Comparison of ENCODE assay signal across 30 mouse cellular contexts in genomic region chr6:73611839-73612238, GRCm38 (mm10).
DNase-seq lines count a peak whose midpoint lies in the region.
"Had no signal": no experiment of that assay in that cellular context is flagged by ENCODE, and none has a peak within 500 bp of the region (broad histone marks: within the 10 kb centered on the region; RNA-seq: fewer than 3 reads in every experiment).

No protein-coding gene starts in this region.

- no peak overlapping the region for H3K4me3 ChIP-seq in embryonic facial prominence, embryonic 10.5 days
- no peak overlapping the region for H3K4me3 ChIP-seq in limb, embryonic 10.5 days
- H3K4me3 ChIP-seq: embryonic facial prominence, embryonic 15.5 days; forebrain, embryonic 13.5 days; hindbrain, embryonic 12.5 days; intestine, embryonic 15.5 days; layer of hippocampus, adult 2 months; liver, embryonic 12.5 days; megakaryocyte, embryonic 14.5 days; midbrain, embryonic 13.5 days; neural tube, embryonic 12.5 days; stomach, embryonic 15.5 days had no signal

- H3K9me3 ChIP-seq in embryonic facial prominence, embryonic 10.5 days, result 0 out of 2 replicates have a peak, but pooled peaks cover 3% of the 10 kb centered on the region
- H3K9me3 ChIP-seq in limb, embryonic 10.5 days (replicated peaks), result no peaks in the 10 kb centered on the region
- H3K9me3 ChIP-seq: embryonic facial prominence, embryonic 15.5 days; forebrain, embryonic 13.5 days; intestine, embryonic 15.5 days; liver, embryonic 12.5 days; neural tube, embryonic 12.5 days; stomach, embryonic 15.5 days had no signal

- peak; percentile 17 for DNase-seq in brain, adult 2 months (ENCODE audit: low read depth, low spot score)
- DNase-seq in embryonic facial prominence, embryonic 10.5 days (ENCODE audit: low spot score), result peak; percentile 36
- DNase-seq in limb, embryonic 10.5 days (ENCODE audit: low spot score), result peak; percentile 40
- peak; percentile 24 for DNase-seq in retina, embryonic 14.5 days (ENCODE audit: low spot score)
- DNase-seq in gastrocnemius, postnatal 10 days, result no peak
- no peak for DNase-seq in urinary bladder, postnatal 4 days (ENCODE audit: low spot score in 2 of 2)
- no peak for DNase-seq in adrenal gland, postnatal 10 days
- DNase-seq: adrenal gland, adult 2 months; B cell, adult 2 months; cerebellum, adult 11 months; cerebellum, adult 9-10 months; gastrocnemius, postnatal 25 days; heart, postnatal 36 days; kidney, adult 2 months; kidney, postnatal 36 days; liver, postnatal 0 days; lung, postnatal 36 days; right cerebral cortex, postnatal 25 days; thymus, postnatal 14 days had no signal

- 49% methylated on average over 6 of the region's 6 CpGs for WGBS in embryonic facial prominence, embryonic 10.5 days
- 23% methylated on average over 6 of the region's 6 CpGs for WGBS in limb, embryonic 10.5 days

- H3K27me3 ChIP-seq in embryonic facial prominence, embryonic 10.5 days (replicated peaks; ENCODE audit: low read depth, poor library complexity, severe bottlenecking), result no peaks in the 10 kb centered on the region
- no peaks in the 10 kb centered on the region for H3K27me3 ChIP-seq in limb, embryonic 10.5 days (ENCODE audit: low read depth, poor library complexity, severe bottlenecking)
- H3K27me3 ChIP-seq: embryonic facial prominence, embryonic 15.5 days; forebrain, embryonic 13.5 days; hindbrain, embryonic 12.5 days; intestine, embryonic 15.5 days; liver, embryonic 12.5 days; megakaryocyte, embryonic 14.5 days; midbrain, embryonic 13.5 days; neural tube, embryonic 12.5 days; stomach, embryonic 15.5 days had no signal

- H3K27ac ChIP-seq in embryonic facial prominence, embryonic 10.5 days (replicated peaks), result no peak overlapping the region
- peak overlapping the region; percentile 72 for H3K27ac ChIP-seq in limb, embryonic 10.5 days
- H3K27ac ChIP-seq: embryonic facial prominence, embryonic 15.5 days; forebrain, embryonic 13.5 days; hindbrain, embryonic 12.5 days; hindbrain, postnatal 0 days; intestine, embryonic 15.5 days; layer of hippocampus, adult 2 months; liver, embryonic 12.5 days; midbrain, embryonic 13.5 days; neural tube, embryonic 12.5 days; stomach, embryonic 15.5 days had no signal

- H3K4me1 ChIP-seq in embryonic facial prominence, embryonic 10.5 days, result peaks cover 20% of the 10 kb centered on the region; the same call in 1 of the 2 replicates
- peaks cover 31% of the 10 kb centered on the region for H3K4me1 ChIP-seq in limb, embryonic 10.5 days
- H3K4me1 ChIP-seq: embryonic facial prominence, embryonic 15.5 days; forebrain, embryonic 13.5 days; intestine, embryonic 15.5 days; liver, embryonic 12.5 days; megakaryocyte, embryonic 14.5 days; neural tube, embryonic 12.5 days; stomach, embryonic 15.5 days had no signal

- H3K36me3 ChIP-seq in embryonic facial prominence, embryonic 10.5 days (replicated peaks), result no peaks in the 10 kb centered on the region
- H3K36me3 ChIP-seq in limb, embryonic 10.5 days, result no peaks in the 10 kb centered on the region
- H3K36me3 ChIP-seq: embryonic facial prominence, embryonic 15.5 days; hindbrain, embryonic 12.5 days; intestine, embryonic 15.5 days; liver, embryonic 12.5 days; midbrain, embryonic 13.5 days; neural tube, embryonic 12.5 days; stomach, embryonic 15.5 days had no signal

Comparison
In these comparisons a context has a peak if more than half of its experiments do, and no peak if none do; other contexts are left out.
1. DNase-seq: peak in brain, adult 2 months (single experiment), embryonic facial prominence, embryonic 10.5 days (single experiment), limb, embryonic 10.5 days (single experiment) and retina, embryonic 14.5 days (single experiment); none in gastrocnemius, postnatal 10 days (single experiment), urinary bladder, postnatal 4 days (0 of 2) and adrenal gland, postnatal 10 days (single experiment).